Mouse (Mus musculus) lung, adult 2 months (tissue): ENCODE measurements around the gene Lmtk2. TPM values are rescaled to one million over a fixed set of nuclear protein-coding genes. Genes with fewer than 3 reads are reported as not detected.

Experiments used
- DNase-seq: peaks from one replicate; pipeline ENCODE4 v3.0.0; 2022
- H3K4me1 ChIP-seq: fragments of 200-500 bp; 2 replicates; pipeline ENCODE4 v1.6.1; 2011; ENCODE audit warnings: low read length; ENCODE audit not compliant: control insufficient read depth, insufficient read depth
- H3K4me3 ChIP-seq: fragments of 200-500 bp; replicated peaks from 2 replicates; pipeline ENCODE3; 2011; ENCODE audit warnings: low read depth, mild to moderate bottlenecking, control low read depth, low read length; ENCODE audit errors: extremely low read depth
- CTCF ChIP-seq: fragments of 200-500 bp; IDR thresholded peaks from 2 replicates; pipeline ENCODE4 v1.5.1; 2011; ENCODE audit warnings: mild to moderate bottlenecking, low read length, control low read depth; ENCODE audit not compliant: insufficient read depth
- POLR2A ChIP-seq: fragments of 200-500 bp; IDR thresholded peaks from 2 replicates; pipeline ENCODE4 v1.6.1; 2011; ENCODE audit warnings: low read depth, mild to moderate bottlenecking, control low read depth, low read length, borderline replicate concordance; ENCODE audit errors: extremely low read depth
- WGBS: fragments of 180-500 bp; shearing (Covaris S2); methylation state at CpG from one replicate; pipeline ENCODE4 v1.1.7; 2018; 5-methylcytosine and 5-hydroxymethylcytosine counted together
- polyA plus RNA-seq: library from polyadenylated mRNA; depleted of rRNA; stranded (reverse); fragments of >200 nt; gene quantifications from 2 replicates; pipeline ENCODE4 v1.2.3, GENCODE M21; 2012

Lmtk2 gene
- polyA plus RNA-seq, 1 experiment, result 24.2 TPM

- no peak overlapping the region for H3K4me3 ChIP-seq
- H3K4me1 ChIP-seq, result no peaks in the 10 kb centered on the region
- peak; percentile 18; the same call in 1 of the 2 replicates for TF ChIP-seq CTCF
- TF ChIP-seq POLR2A, result no peak
- DNase-seq, result no peak
- WGBS, result 97% methylated on average over 6 of the region's 6 CpGs
Measured at GRCm38 (mm10) chr5:144202430-144202829, 102.2 kb downstream of the Lmtk2 start.

- no peak overlapping the region for H3K4me3 ChIP-seq
- WGBS, result 89% methylated on average over 10 of the region's 10 CpGs
- no peak for DNase-seq
Measured at GRCm38 (mm10) chr5:144203398-144203959, 103.2 kb downstream of the Lmtk2 start.

GRCm38 (mm10) chr5:144204303-144204702, 104.1 kb downstream of the Lmtk2 start:
- no peaks in the 10 kb centered on the region for H3K4me1 ChIP-seq
- no peak overlapping the region for H3K4me3 ChIP-seq
- no peak for DNase-seq
- TF ChIP-seq CTCF, result no peak
- no peak for TF ChIP-seq POLR2A
- WGBS, result 93% methylated on average over 12 of the region's 12 CpGs

More at GRCm38 (mm10) chr5:144203398-144203959, 103.2 kb downstream of the Lmtk2 start:
- TF ChIP-seq POLR2A (no peak), CTCF (no peak)
- no peaks in the 10 kb centered on the region for H3K4me1 ChIP-seq

GRCm38 (mm10) chr5:144204911-144205310, 104.7 kb downstream of the Lmtk2 start:
- 89% methylated on average over 10 of the region's 10 CpGs for WGBS
- no peak for TF ChIP-seq CTCF
- TF ChIP-seq POLR2A, result no peak
- H3K4me3 ChIP-seq, result no peak overlapping the region
- H3K4me1 ChIP-seq, result no peaks in the 10 kb centered on the region
- no peak for DNase-seq

- H3K4me1 ChIP-seq, result no peaks in the 10 kb centered on the region
- no peak overlapping the region for H3K4me3 ChIP-seq
- no peak for DNase-seq
- TF ChIP-seq CTCF, result no peak
- 94% methylated on average over 15 of the region's 15 CpGs for WGBS
Measured at GRCm38 (mm10) chr5:144206069-144206468, 105.8 kb downstream of the Lmtk2 start.

GRCm38 (mm10) chr5:144207478-144207877, 107.2 kb downstream of the Lmtk2 start:
- no peak for TF ChIP-seq POLR2A
- peak; percentile 73 for TF ChIP-seq CTCF
- 44% methylated on average over 11 of the region's 11 CpGs for WGBS
- Histone ChIP-seq H3K4me3 (no peak overlapping the region), H3K4me1 (no peaks in the 10 kb centered on the region)
- peak; percentile 57 for DNase-seq

GRCm38 (mm10) chr5:144214453-144214852, 114.2 kb downstream of the Lmtk2 start:
- peak; percentile 88 for TF ChIP-seq CTCF
- no peak for TF ChIP-seq POLR2A
- WGBS, result 40% methylated on average over 7 of the region's 7 CpGs
- Histone ChIP-seq H3K4me3 (no peak overlapping the region), H3K4me1 (peaks cover 2% of the 10 kb centered on the region; the same call in 1 of the 2 replicates)
- peak; percentile 67 for DNase-seq

GRCm38 (mm10) chr5:144215992-144216391, 115.8 kb downstream of the Lmtk2 start:
- no peak overlapping the region for H3K4me3 ChIP-seq
- no peak for DNase-seq
- WGBS, result 79% methylated on average over 2 of the region's 2 CpGs
- peaks cover 11% of the 10 kb centered on the region; the same call in 1 of the 2 replicates for H3K4me1 ChIP-seq
- no peak for TF ChIP-seq POLR2A
- TF ChIP-seq CTCF, result no peak

GRCm38 (mm10) chr5:144218061-144218460, 117.8 kb downstream of the Lmtk2 start:
- WGBS, result 88% methylated on average over 7 of the region's 7 CpGs
- DNase-seq, result no peak
- H3K4me1 ChIP-seq, result peaks cover 20% of the 10 kb centered on the region
- no peak overlapping the region for H3K4me3 ChIP-seq
- TF ChIP-seq CTCF (no peak), POLR2A (no peak)

GRCm38 (mm10) chr5:144219306-144219705, 119.1 kb downstream of the Lmtk2 start:
- DNase-seq, result no peak
- Histone ChIP-seq H3K4me1 (peaks cover 22% of the 10 kb centered on the region), H3K4me3 (no peak overlapping the region)
- 51% methylated on average over 12 of the region's 12 CpGs for WGBS
- TF ChIP-seq CTCF (no peak), POLR2A (no peak)
